Comparison of ENCODE assay signal across 22 mouse cellular contexts in the genomic region with DNA sequence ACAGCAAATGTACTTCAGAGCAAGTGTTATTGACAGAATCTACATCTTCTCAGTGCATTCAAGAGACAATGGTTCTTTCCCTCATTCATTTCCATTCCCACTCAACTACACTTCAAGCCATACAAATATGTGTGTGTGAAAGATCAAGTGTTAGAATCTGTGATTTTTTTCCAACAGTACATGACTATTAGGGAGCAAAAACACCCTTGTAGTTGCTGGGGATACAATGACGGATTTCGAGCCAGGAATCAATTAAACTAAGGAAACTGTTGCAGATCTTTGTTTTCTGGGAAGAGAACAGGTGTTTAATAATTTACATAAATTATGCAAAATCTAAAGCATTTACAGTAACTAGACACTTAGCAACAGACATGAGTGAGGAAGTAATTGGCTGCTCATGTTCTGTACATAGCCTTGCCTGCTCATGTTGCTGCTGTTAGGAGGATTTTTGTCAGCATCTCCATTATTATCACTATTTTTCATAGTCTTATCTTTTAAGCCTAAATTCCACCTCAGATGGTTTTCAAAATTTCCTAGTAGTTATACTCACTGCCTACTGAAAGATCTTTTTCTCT.
DNase-seq lines count a peak whose midpoint lies in the region; ATAC-seq and TF ChIP-seq lines count a peak whose summit lies in the region.
"Had no signal": no experiment of that assay in that cellular context is flagged by ENCODE, and none has a peak within 500 bp of the region (broad histone marks: within the 10 kb centered on the region; RNA-seq: fewer than 3 reads in every experiment).

No protein-coding gene starts in this region.

- WGBS in forebrain, embryonic 13.5 days = 61% methylated on average over 2 of the region's 2 CpGs
- whole genome bisulfite sequencing in forebrain, embryonic 11.5 days = 74% methylated on average over 2 of the region's 2 CpGs
- WGBS in forebrain, embryonic 14.5 days = 33% methylated on average over 2 of the region's 2 CpGs
- WGBS in forebrain, embryonic 16.5 days = 30% methylated on average over 2 of the region's 2 CpGs
- 71% methylated on average over 2 of the region's 2 CpGs for WGBS in kidney, adult 2 months
- WGBS in hindbrain, embryonic 12.5 days = 85% methylated on average over 2 of the region's 2 CpGs

- DNase-seq in forebrain, embryonic 11.5 days (ENCODE audit: low spot score) = no peak
- DNase-seq in forebrain, embryonic 14.5 days (ENCODE audit: low spot score) = peak; percentile 68
- DNase-seq in kidney, adult 2 months = no peak
- DNase-seq: adrenal gland, adult 8-10 months; adrenal gland, postnatal 14 days; adrenal gland, postnatal 36 days; cerebellum, adult 11 months; cerebellum, adult 18-20 months; cerebellum, adult 8-10 months; cerebellum, adult 9-11 months; cerebellum, postnatal 14 days; cerebellum, postnatal 36 days; embryo, embryonic 11 days had no signal

- no peaks in the 10 kb centered on the region for H3K9me3 ChIP-seq in forebrain, embryonic 13.5 days (replicated peaks)
- H3K9me3 ChIP-seq in forebrain, embryonic 11.5 days (ENCODE audit: control insufficient read depth, low read length) = no peaks in the 10 kb centered on the region
- no peaks in the 10 kb centered on the region for H3K9me3 ChIP-seq in forebrain, embryonic 14.5 days (replicated peaks; ENCODE audit: control insufficient read depth, low read length)
- no peaks in the 10 kb centered on the region for H3K9me3 ChIP-seq in forebrain, embryonic 16.5 days (ENCODE audit: control insufficient read depth, low read length)
- H3K9me3 ChIP-seq in hindbrain, embryonic 12.5 days (replicated peaks) = no peaks in the 10 kb centered on the region
- H3K9me3 ChIP-seq: embryonic facial prominence, embryonic 13.5 days; embryonic facial prominence, embryonic 15.5 days had no signal

- no peak for TF ChIP-seq POLR2A in kidney, adult 2 months (IDR thresholded peaks at IDR 0.05; ENCODE audit: low read depth, low read length)

- no peaks in the 10 kb centered on the region for H3K36me3 ChIP-seq in forebrain, embryonic 13.5 days (ENCODE audit: poor library complexity, severe bottlenecking)
- H3K36me3 ChIP-seq in forebrain, embryonic 11.5 days (ENCODE audit: control insufficient read depth, insufficient read depth, low read length) = no peaks in the 10 kb centered on the region
- no peaks in the 10 kb centered on the region for H3K36me3 ChIP-seq in forebrain, embryonic 14.5 days (ENCODE audit: control insufficient read depth, insufficient read depth, low read length)
- no peaks in the 10 kb centered on the region for H3K36me3 ChIP-seq in forebrain, embryonic 16.5 days (ENCODE audit: control insufficient read depth, insufficient read depth)
- no peaks in the 10 kb centered on the region for H3K36me3 ChIP-seq in kidney, adult 2 months (ENCODE audit: control insufficient read depth, insufficient read depth, low read length)
- no peaks in the 10 kb centered on the region for H3K36me3 ChIP-seq in hindbrain, embryonic 12.5 days
- H3K36me3 ChIP-seq: embryonic facial prominence, embryonic 13.5 days; embryonic facial prominence, embryonic 15.5 days had no signal

- no peak for TF ChIP-seq CTCF in kidney, adult 2 months (conservative IDR thresholded peaks at IDR 0.05; ENCODE audit: insufficient read depth, insufficient read length, low read depth, low read length)

- H3K9ac ChIP-seq in forebrain, embryonic 13.5 days = no peak overlapping the region
- no peak overlapping the region for H3K9ac ChIP-seq in forebrain, embryonic 11.5 days (ENCODE audit: low read length)
- no peak overlapping the region for H3K9ac ChIP-seq in forebrain, embryonic 14.5 days (ENCODE audit: low read length)
- H3K9ac ChIP-seq in forebrain, embryonic 16.5 days (replicated peaks; ENCODE audit: low read depth, low read length) = no peak overlapping the region
- H3K9ac ChIP-seq in hindbrain, embryonic 12.5 days = no peak overlapping the region
- H3K9ac ChIP-seq: embryonic facial prominence, embryonic 13.5 days; embryonic facial prominence, embryonic 15.5 days had no signal

- no peak overlapping the region for H3K4me2 ChIP-seq in forebrain, embryonic 13.5 days
- no peak overlapping the region for H3K4me2 ChIP-seq in forebrain, embryonic 11.5 days (ENCODE audit: low read depth, low read length, severe bottlenecking)
- no peak overlapping the region for H3K4me2 ChIP-seq in forebrain, embryonic 14.5 days (ENCODE audit: low read length)
- no peak overlapping the region for H3K4me2 ChIP-seq in forebrain, embryonic 16.5 days (ENCODE audit: low read length)
- no peak overlapping the region for H3K4me2 ChIP-seq in hindbrain, embryonic 12.5 days (replicated peaks)
- H3K4me2 ChIP-seq: embryonic facial prominence, embryonic 13.5 days; embryonic facial prominence, embryonic 15.5 days had no signal

- H3K27me3 ChIP-seq in forebrain, embryonic 13.5 days = no peaks in the 10 kb centered on the region
- H3K27me3 ChIP-seq in forebrain, embryonic 11.5 days (ENCODE audit: control insufficient read depth, insufficient read depth, low read length) = no peaks in the 10 kb centered on the region
- H3K27me3 ChIP-seq in forebrain, embryonic 14.5 days (replicated peaks; ENCODE audit: control insufficient read depth, insufficient read depth, low read length) = no peaks in the 10 kb centered on the region
- H3K27me3 ChIP-seq in forebrain, embryonic 16.5 days (replicated peaks; ENCODE audit: control insufficient read depth, insufficient read depth, low read length) = no peaks in the 10 kb centered on the region
- H3K27me3 ChIP-seq in kidney, adult 2 months (replicated peaks; ENCODE audit: control insufficient read depth, insufficient read depth, low read length) = no peaks in the 10 kb centered on the region
- no peaks in the 10 kb centered on the region for H3K27me3 ChIP-seq in hindbrain, embryonic 12.5 days
- H3K27me3 ChIP-seq: embryonic facial prominence, embryonic 13.5 days; embryonic facial prominence, embryonic 15.5 days; Patski had no signal

- no peak overlapping the region for H3K27ac ChIP-seq in forebrain, embryonic 13.5 days
- no peak overlapping the region for H3K27ac ChIP-seq in forebrain, embryonic 11.5 days (ENCODE audit: low read depth, low read length)
- H3K27ac ChIP-seq in forebrain, embryonic 14.5 days (ENCODE audit: low read depth, low read length) = no peak overlapping the region
- no peak overlapping the region for H3K27ac ChIP-seq in forebrain, embryonic 16.5 days (ENCODE audit: low read length)
- H3K27ac ChIP-seq in kidney, adult 2 months (ENCODE audit: insufficient read depth, low read depth, low read length) = no peak overlapping the region
- no peak overlapping the region for H3K27ac ChIP-seq in hindbrain, embryonic 12.5 days
- H3K27ac ChIP-seq: embryonic facial prominence, embryonic 13.5 days; embryonic facial prominence, embryonic 15.5 days had no signal

- peak; percentile 81; the same call in 1 of the 2 replicates for ATAC-seq in forebrain, embryonic 13.5 days
- no peak for ATAC-seq in forebrain, embryonic 11.5 days (replicated peaks; ENCODE audit: low FRiP score)
- ATAC-seq in forebrain, embryonic 14.5 days = peak; percentile 77
- ATAC-seq in forebrain, embryonic 16.5 days = peak; percentile 54; the same call in 1 of the 2 replicates
- ATAC-seq in hindbrain, embryonic 12.5 days (ENCODE audit: low FRiP score) = no peak
- no peak for ATAC-seq in inflammation-experienced regulatory T-cells, adult 6 months
- ATAC-seq: activated CD4-positive, CD25-positive, alpha-beta regulatory T cell, adult 4 months; Patski had no signal

- no peak overlapping the region for H3K4me3 ChIP-seq in forebrain, embryonic 13.5 days
- no peak overlapping the region for H3K4me3 ChIP-seq in forebrain, embryonic 11.5 days (ENCODE audit: low read depth, low read length)
- H3K4me3 ChIP-seq in forebrain, embryonic 14.5 days (ENCODE audit: low read depth, low read length) = no peak overlapping the region
- no peak overlapping the region for H3K4me3 ChIP-seq in forebrain, embryonic 16.5 days (replicated peaks; ENCODE audit: low read length)
- no peak overlapping the region for H3K4me3 ChIP-seq in kidney, adult 2 months (ENCODE audit: insufficient read depth, low read depth, low read length)
- H3K4me3 ChIP-seq in hindbrain, embryonic 12.5 days = no peak overlapping the region
- H3K4me3 ChIP-seq: embryonic facial prominence, embryonic 13.5 days; embryonic facial prominence, embryonic 15.5 days; erythroblast, embryonic 14.5 days had no signal

- peaks cover 4% of the 10 kb centered on the region; the same call in 1 of the 2 replicates for H3K4me1 ChIP-seq in forebrain, embryonic 13.5 days
- H3K4me1 ChIP-seq in forebrain, embryonic 11.5 days (replicated peaks; ENCODE audit: control insufficient read depth, insufficient read depth, low read length) = no peaks in the 10 kb centered on the region
- no peaks in the 10 kb centered on the region for H3K4me1 ChIP-seq in forebrain, embryonic 14.5 days (ENCODE audit: control insufficient read depth, insufficient read depth, low read length)
- no peaks in the 10 kb centered on the region for H3K4me1 ChIP-seq in forebrain, embryonic 16.5 days (replicated peaks; ENCODE audit: control insufficient read depth, insufficient read depth, low read length)
- H3K4me1 ChIP-seq in kidney, adult 2 months (ENCODE audit: control insufficient read depth, insufficient read depth, low read length) = no peaks in the 10 kb centered on the region
- no peaks in the 10 kb centered on the region for H3K4me1 ChIP-seq in hindbrain, embryonic 12.5 days
- H3K4me1 ChIP-seq: embryonic facial prominence, embryonic 13.5 days; embryonic facial prominence, embryonic 15.5 days had no signal

Comparison
In these comparisons a context has a peak if more than half of its experiments do, and no peak if none do; other contexts are left out.
1. ATAC-seq: peak in forebrain, embryonic 13.5 days (single experiment), forebrain, embryonic 14.5 days (single experiment) and forebrain, embryonic 16.5 days (single experiment); none in forebrain, embryonic 11.5 days (single experiment), hindbrain, embryonic 12.5 days (single experiment) and inflammation-experienced regulatory T-cells, adult 6 months (single experiment).